Mouse (Mus musculus) gastrocnemius, postnatal 4 days (tissue): ENCODE data around the gene Kctd13. TPM values are rescaled to one million over a fixed set of nuclear protein-coding genes. Genes with fewer than 3 reads are reported as not detected.

Source experiments
- DNase-seq, 2 experiments: peaks; one replicate each; pipeline ENCODE4 v3.0.0; 2021 to 2022; ENCODE audit warnings: low spot score in 2 of 2, mixed read lengths in 2 of 2
- total RNA-seq, 2 experiments: library from RNA; stranded (reverse); gene quantifications; 2 replicates each; pipeline ENCODE4 v1.2.3; 2021

Kctd13 gene
- total RNA-seq, 2 experiments from 2014 or later: 6.0 to 7.0 TPM

GRCm38 (mm10) chr7:126941171-126941570 is 12.5 kb downstream of the Kctd13 start:
- DNase-seq: no peak

GRCm38 (mm10) chr7:126941801-126942200 is 13.1 kb downstream of the Kctd13 start:
- no peak for DNase-seq

- DNase-seq: peak in 1 of 2 experiments; percentile 37
These were observed 17.9 kb downstream of the Kctd13 start for GRCm38 (mm10) chr7:126946530-126946929.

GRCm38 (mm10) chr7:126948626-126949025 is 19.9 kb downstream of the Kctd13 start:
- DNase-seq: no peak

- no peak for DNase-seq
These were observed 20.7 kb downstream of the Kctd13 start, which contains the start of gene Asphd1 for GRCm38 (mm10) chr7:126949403-126949792. TSS of gene Asphd1 (minus strand) at chr7:126949582.

- DNase-seq: peak; percentile 86 to 94
These were observed 21.3 kb downstream of the Kctd13 start, which contains the start of gene Sez6l2 for GRCm38 (mm10) chr7:126949793-126950646. TSS of gene Sez6l2 (plus strand) at chr7:126950563.

GRCm38 (mm10) chr7:126950647-126951615 is 22.3 kb downstream of the Kctd13 start:
- no peak for DNase-seq

GRCm38 (mm10) chr7:126951741-126952140 is 23.1 kb downstream of the Kctd13 start:
- no peak for DNase-seq

- DNase-seq: no peak
These were observed 24.0 kb downstream of the Kctd13 start for GRCm38 (mm10) chr7:126952646-126953045.

GRCm38 (mm10) chr7:126955125-126955524 is 26.4 kb downstream of the Kctd13 start:
- no peak for DNase-seq

- no peak for DNase-seq
These were observed 31.1 kb downstream of the Kctd13 start for GRCm38 (mm10) chr7:126959780-126960179.

GRCm38 (mm10) chr7:126961095-126961494 is 32.4 kb downstream of the Kctd13 start:
- DNase-seq: no peak

- no peak for DNase-seq
These were observed 33.3 kb downstream of the Kctd13 start for GRCm38 (mm10) chr7:126961965-126962364.

GRCm38 (mm10) chr7:126963548-126964286 is 35.0 kb downstream of the Kctd13 start:
- no peak for DNase-seq

GRCm38 (mm10) chr7:126965568-126965967 is 36.9 kb downstream of the Kctd13 start:
- no peak for DNase-seq

GRCm38 (mm10) chr7:126967361-126967760 is 38.7 kb downstream of the Kctd13 start:
- no peak for DNase-seq

GRCm38 (mm10) chr7:126975493-126975892 is 46.8 kb downstream of the Kctd13 start:
- DNase-seq: no peak

- DNase-seq: no peak
These were observed 47.0 kb downstream of the Kctd13 start, which contains the start of gene Cdipt for GRCm38 (mm10) chr7:126975893-126975949. TSS of gene Cdipt (plus strand) at chr7:126975914.

GRCm38 (mm10) chr7:126975950-126976866 is 47.5 kb downstream of the Kctd13 start, which contains the start of gene Cdiptos:
TSS of gene Cdiptos (minus strand) at chr7:126976098.
- DNase-seq: peak; percentile 92 to 96

- no peak for DNase-seq
These were observed 48.3 kb downstream of the Kctd13 start for GRCm38 (mm10) chr7:126976878-126977459.
